Mouse (Mus musculus): ENCODE measurements around the gene Gm10717.
"Not testable (repeated sequence)": the region's sequence is repeated elsewhere in the genome, so short reads cannot be mapped to it uniquely, and the experiment has no call there.

Gene Gm10717

GRCm38 (mm10) chr9:3025653-3026052, 436 bp downstream of the Gm10717 start:
- DNase-seq, result peak; percentile 4 to 71

GRCm38 (mm10) chr9:3026136-3026535, 919 bp downstream of the Gm10717 start:
- not testable (repeated sequence) for DNase-seq

GRCm38 (mm10) chr9:3026741-3027140, 1.5 kb downstream of the Gm10717 start:
- DNase-seq, result not testable (repeated sequence)

- DNase-seq, result not testable (repeated sequence)
These were observed 2.0 kb downstream of the Gm10717 start for GRCm38 (mm10) chr9:3027200-3027599.

GRCm38 (mm10) chr9:3029276-3030000, 4.2 kb downstream of the Gm10717 start:
- not testable (repeated sequence) for DNase-seq

- DNase-seq, result not testable (repeated sequence)
These were observed 5.6 kb downstream of the Gm10717 start for GRCm38 (mm10) chr9:3030677-3031318.

- DNase-seq, result not testable (repeated sequence)
These were observed 9.1 kb downstream of the Gm10717 start, which contains the start of gene Gm17535 for GRCm38 (mm10) chr9:3034299-3034698. TSS of gene Gm17535 (plus strand) at chr9:3034599.

- DNase-seq, result not testable (repeated sequence)
These were observed 11.4 kb downstream of the Gm10717 start, which contains the start of gene Gm10715 for GRCm38 (mm10) chr9:3036577-3036976. TSS of gene Gm10715 (plus strand) at chr9:3036877.

GRCm38 (mm10) chr9:3038161-3038560, 12.9 kb downstream of the Gm10717 start:
- not testable (repeated sequence) for DNase-seq

Measured in thymus, adult 18-20 months (tissue).